Mouse (Mus musculus) neural tube, embryonic 12.5 days (tissue): Measurements from ENCODE around the gene Ascc3. TPM values are rescaled to one million over a fixed set of nuclear protein-coding genes. Genes with fewer than 3 reads are reported as not detected.

Source experiments
- ATAC-seq: fragments of 200-750 bp; cut with Nextera tagmentation; 2 replicates; pipeline ENCODE4 v1.8.0; 2017; ENCODE audit warnings: low read depth, mild to moderate bottlenecking, moderate TSS enrichment, moderate library complexity; ENCODE audit not compliant: low FRiP score
- H3K27ac ChIP-seq: fragments of 300-500 bp; sonication (generic); 2 replicates; pipeline ENCODE4 v1.5.1; 2016
- H3K27me3 ChIP-seq: fragments of 300-500 bp; sonication (generic); replicated peaks from 2 replicates; pipeline ENCODE4 v1.6.1; 2016; ENCODE audit warnings: mild to moderate bottlenecking
- H3K36me3 ChIP-seq: fragments of 300-500 bp; sonication (generic); 2 replicates; pipeline ENCODE4 v1.6.1; 2016; ENCODE audit warnings: mild to moderate bottlenecking
- H3K4me1 ChIP-seq: fragments of 300-500 bp; sonication (generic); 2 replicates; pipeline ENCODE4 v1.6.1; 2016
- H3K4me2 ChIP-seq: fragments of 300-500 bp; sonication (generic); replicated peaks from 2 replicates; pipeline ENCODE4 v1.6.1; 2016; ENCODE audit warnings: mild to moderate bottlenecking
- H3K4me3 ChIP-seq: fragments of 300-500 bp; sonication (generic); 2 replicates; pipeline ENCODE4 v1.5.1; 2016
- H3K9ac ChIP-seq: fragments of 300-500 bp; sonication (generic); 2 replicates; pipeline ENCODE4 v1.6.1; 2016; ENCODE audit warnings: mild to moderate bottlenecking
- H3K9me3 ChIP-seq: fragments of 300-500 bp; sonication (generic); 2 replicates; pipeline ENCODE4 v1.6.1; 2016; ENCODE audit warnings: mild to moderate bottlenecking
- WGBS: fragments of 180-500 bp; shearing (Covaris S2); methylation state at CpG from one replicate; pipeline ENCODE4 v1.1.7; 2016; 5-methylcytosine and 5-hydroxymethylcytosine counted together
- polyA plus RNA-seq: library from polyadenylated mRNA; unstranded; fragments of >200 nt; fragmentation: Nextera tagmentation; extraction: Ambion mirVana; gene quantifications from 2 replicates; pipeline ENCODE4 v1.2.1, GENCODE M21; 2016

Gene Ascc3
- polyA plus RNA-seq, 1 experiment from 2014 or later = 21.1 TPM

DNA sequence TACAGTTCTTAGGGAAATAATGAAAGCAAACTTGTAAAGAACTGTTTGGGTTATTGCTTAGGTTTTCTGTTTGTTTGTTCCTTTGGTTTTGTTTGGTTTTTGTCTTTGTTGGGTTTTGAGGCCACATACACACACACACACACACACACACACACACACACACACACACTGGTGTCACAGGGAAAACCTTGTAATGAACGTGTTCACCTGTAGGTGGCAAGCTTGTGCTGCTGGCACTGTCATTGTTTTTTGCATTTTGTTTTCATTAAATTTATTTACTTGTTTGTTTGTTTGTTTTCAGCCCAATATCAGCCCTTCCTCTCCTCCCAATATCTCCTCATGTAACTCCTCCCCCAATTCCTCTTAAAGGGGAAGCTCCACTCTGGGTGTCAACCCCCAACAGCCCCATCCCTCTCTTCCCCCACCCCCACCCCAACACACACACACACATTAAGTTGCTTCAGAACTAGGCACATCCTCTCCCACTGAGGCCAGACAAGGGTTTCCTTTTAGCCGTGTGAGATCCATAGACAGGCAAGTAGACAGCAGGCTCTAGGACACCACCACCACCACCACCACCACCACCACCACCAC is 289.1 kb downstream of the Ascc3 start:
- Histone ChIP-seq H3K4me3 (no peak overlapping the region), H3K9ac (no peak overlapping the region), H3K9me3 (no peaks in the 10 kb centered on the region), H3K27me3 (no peaks in the 10 kb centered on the region), H3K4me1 (no peaks in the 10 kb centered on the region), H3K4me2 (no peak overlapping the region), H3K27ac (no peak overlapping the region), H3K36me3 (no peaks in the 10 kb centered on the region)
- 0 out of 2 replicates have a peak, but pooled peaks have one; percentile 25 for ATAC-seq
- WGBS = 13% methylated on average over 2 of the region's 2 CpGs

DNA sequence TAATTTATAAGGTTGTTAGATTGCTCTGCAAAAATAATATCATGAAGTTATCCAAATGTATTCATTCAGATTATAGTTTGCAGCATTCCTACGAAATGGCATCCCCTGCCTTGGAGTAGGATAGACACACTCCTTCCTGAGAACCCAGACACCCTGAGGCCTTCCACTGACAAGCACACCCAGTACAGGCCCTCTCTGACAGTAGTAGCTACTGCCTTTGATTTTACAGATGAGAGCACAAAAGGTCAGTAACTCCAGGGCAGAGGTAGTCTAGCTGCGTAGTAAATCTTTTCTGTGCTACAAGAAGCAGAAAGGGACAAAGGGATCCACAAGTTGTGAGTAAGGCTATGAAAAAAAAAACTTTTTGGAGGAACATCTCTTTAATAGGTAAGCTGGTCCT is 289.9 kb downstream of the Ascc3 start:
- Histone ChIP-seq H3K36me3 (no peaks in the 10 kb centered on the region), H3K4me3 (no peak overlapping the region), H3K27ac (no peak overlapping the region), H3K9me3 (no peaks in the 10 kb centered on the region), H3K9ac (no peak overlapping the region), H3K4me1 (no peaks in the 10 kb centered on the region), H3K4me2 (no peak overlapping the region), H3K27me3 (no peaks in the 10 kb centered on the region)
- WGBS = 75% methylated on average over 2 of the region's 2 CpGs
- ATAC-seq = no peak

DNA sequence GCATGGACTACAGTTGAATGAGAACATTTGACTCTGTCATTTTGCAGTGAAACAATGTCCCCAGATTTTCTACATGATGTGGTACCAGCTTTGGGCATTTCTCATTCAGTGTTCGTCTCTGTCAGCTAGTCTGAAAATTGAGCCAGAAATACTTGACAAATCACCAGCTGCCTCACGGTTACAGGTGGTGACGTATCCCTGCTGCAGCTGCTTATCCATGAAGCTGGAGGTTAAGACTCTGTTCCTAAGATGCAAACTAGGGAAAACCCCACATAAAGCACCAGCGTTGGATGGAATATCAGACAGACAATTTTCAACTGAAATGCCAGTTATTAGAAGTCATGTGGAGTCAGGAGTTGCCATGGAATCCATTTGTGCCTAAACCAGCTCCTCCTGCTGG is 293.8 kb downstream of the Ascc3 start:
- H3K27ac ChIP-seq = no peak overlapping the region
- no peak for ATAC-seq
- WGBS = 68% methylated on average over 4 of the region's 4 CpGs
- H3K4me3 ChIP-seq = no peak overlapping the region
- no peak overlapping the region for H3K9ac ChIP-seq
- H3K36me3 ChIP-seq = no peaks in the 10 kb centered on the region
- H3K9me3 ChIP-seq = no peaks in the 10 kb centered on the region
- peaks cover 27% of the 10 kb centered on the region for H3K27me3 ChIP-seq
- no peaks in the 10 kb centered on the region for H3K4me1 ChIP-seq
- H3K4me2 ChIP-seq = no peak overlapping the region

DNA sequence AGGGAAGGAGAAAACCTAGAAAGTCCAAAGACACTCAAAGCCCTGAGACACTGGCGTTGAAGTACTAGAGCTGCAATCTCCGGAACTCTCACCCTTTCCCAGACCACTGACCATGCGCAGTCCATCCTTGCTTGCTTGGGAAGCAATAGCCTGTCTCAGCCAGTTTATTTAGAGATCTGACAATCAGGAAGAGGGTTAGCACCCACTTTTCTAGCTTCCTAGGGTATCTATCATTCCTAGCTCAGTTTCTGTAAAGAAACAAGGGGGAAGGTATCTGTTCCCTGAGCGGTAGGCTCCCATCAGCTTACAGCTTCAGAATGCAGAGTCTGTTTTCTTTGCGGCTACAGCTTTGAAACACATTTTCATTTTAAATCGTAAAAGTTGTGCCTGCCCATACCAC is 298.2 kb downstream of the Ascc3 start:
- Histone ChIP-seq H3K36me3 (no peaks in the 10 kb centered on the region), H3K9ac (no peak overlapping the region), H3K4me2 (no peak overlapping the region), H3K27me3 (peaks cover 68% of the 10 kb centered on the region), H3K27ac (no peak overlapping the region), H3K9me3 (no peaks in the 10 kb centered on the region), H3K4me1 (peaks cover 12% of the 10 kb centered on the region), H3K4me3 (no peak overlapping the region)
- 9% methylated on average over 6 of the region's 6 CpGs for WGBS
- no peak for ATAC-seq

DNA sequence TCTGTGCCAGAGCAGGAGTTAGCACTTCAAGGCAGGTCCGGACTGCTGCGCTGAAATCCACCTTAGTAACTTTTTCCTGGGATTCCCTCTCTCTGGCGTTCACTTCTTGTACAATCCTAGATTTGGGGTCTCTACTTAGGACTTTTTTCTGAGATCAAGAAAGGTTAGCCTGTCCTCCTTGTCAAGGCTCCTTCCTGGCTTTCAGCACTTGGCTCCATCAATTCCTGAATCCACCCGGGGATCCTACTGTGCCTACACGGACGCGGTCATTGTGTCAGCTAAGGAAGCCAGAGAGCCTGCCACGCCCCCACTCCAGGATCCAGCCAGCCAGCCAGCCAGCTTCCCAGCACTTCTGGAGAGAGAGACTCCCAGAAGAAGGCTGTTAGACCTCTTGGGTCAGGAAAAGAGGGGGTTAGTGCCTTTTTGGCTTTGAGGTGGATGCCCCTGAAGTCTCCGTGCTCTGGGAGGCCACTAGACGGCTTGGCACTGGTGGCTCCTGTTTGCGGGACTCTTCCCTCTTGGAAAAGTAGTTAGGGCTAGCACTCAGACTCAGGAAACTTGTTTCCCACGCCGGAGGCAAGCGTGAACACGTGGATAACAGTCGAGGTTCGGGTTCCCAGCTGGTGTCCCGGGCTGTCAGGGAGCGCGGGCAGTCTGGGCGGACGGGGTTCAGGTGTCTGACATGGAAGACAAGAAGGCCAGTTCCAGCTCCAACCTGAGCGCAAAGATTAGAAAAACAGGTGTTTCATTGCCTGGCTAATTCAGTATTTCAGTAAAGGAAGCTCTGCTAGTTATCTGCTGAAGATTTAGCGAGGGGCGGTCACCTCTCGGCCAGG is 299.6 kb downstream of the Ascc3 start:
- Histone ChIP-seq H3K9me3 (no peaks in the 10 kb centered on the region), H3K4me3 (no peak overlapping the region), H3K27me3 (peaks cover 83% of the 10 kb centered on the region), H3K27ac (no peak overlapping the region), H3K36me3 (no peaks in the 10 kb centered on the region), H3K9ac (no peak overlapping the region), H3K4me2 (no peak overlapping the region), H3K4me1 (peaks cover 12% of the 10 kb centered on the region)
- ATAC-seq = no peak
- WGBS = under 1% methylated on average over 26 of the region's 26 CpGs

DNA sequence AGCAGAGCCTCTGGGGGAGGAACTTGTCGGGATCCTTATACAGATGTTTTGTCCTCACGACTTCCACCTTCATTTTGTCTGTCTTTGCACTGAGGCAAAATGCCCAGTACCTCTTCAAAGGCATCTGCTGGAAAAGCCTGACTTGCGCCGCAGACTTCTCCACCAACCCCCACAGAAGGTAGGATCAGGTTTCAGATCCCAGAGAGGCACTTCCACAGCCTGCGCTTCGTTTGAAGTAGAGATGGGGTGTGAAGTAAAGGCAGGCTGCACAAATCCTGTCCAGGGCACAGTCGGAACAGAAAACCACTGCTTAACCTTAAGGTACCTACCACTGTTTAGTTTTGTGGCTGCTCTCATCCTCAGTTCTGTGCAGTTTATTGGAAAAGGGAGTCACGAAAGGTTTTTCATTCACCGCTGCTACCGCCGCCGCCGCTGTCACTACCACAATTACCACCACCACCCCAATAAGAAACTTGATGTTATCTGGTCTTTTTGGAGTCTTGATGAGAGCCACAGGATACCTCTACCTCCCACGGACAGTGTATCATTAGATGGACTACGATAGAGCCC is 300.4 kb downstream of the Ascc3 start:
- H3K36me3 ChIP-seq = no peaks in the 10 kb centered on the region
- no peak overlapping the region for H3K4me2 ChIP-seq
- H3K9ac ChIP-seq = no peak overlapping the region
- peaks cover 12% of the 10 kb centered on the region for H3K4me1 ChIP-seq
- ATAC-seq = no peak
- H3K27ac ChIP-seq = no peak overlapping the region
- WGBS = under 1% methylated on average over 15 of the region's 15 CpGs
- H3K9me3 ChIP-seq = no peaks in the 10 kb centered on the region
- H3K27me3 ChIP-seq = peaks cover 89% of the 10 kb centered on the region
- no peak overlapping the region for H3K4me3 ChIP-seq

DNA sequence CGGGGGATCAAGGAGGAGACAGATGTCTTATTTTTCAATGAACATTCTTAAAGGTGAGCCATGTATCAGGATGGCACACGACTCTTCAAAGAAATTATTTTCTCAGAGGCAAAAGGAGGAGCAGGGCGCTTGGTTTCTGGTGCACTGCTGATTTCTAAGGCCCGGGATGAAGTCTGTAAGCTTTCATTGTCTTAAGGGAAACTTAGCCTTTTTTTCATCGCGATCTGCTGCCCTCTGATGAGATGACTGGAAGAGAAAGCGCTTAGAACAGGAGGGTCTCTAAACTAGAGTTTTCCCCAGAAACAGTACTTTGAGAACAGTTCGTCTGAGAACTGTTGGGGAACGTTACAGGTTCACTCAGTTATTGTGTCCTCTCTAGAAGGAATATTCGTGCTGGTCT is 301.1 kb downstream of the Ascc3 start:
- no peaks in the 10 kb centered on the region for H3K36me3 ChIP-seq
- H3K4me3 ChIP-seq = peak overlapping the region; percentile 51; the same call in 1 of the 2 replicates
- no peak overlapping the region for H3K27ac ChIP-seq
- H3K9ac ChIP-seq = no peak overlapping the region
- peaks cover 94% of the 10 kb centered on the region for H3K27me3 ChIP-seq
- 2% methylated on average over 10 of the region's 10 CpGs for WGBS
- ATAC-seq = no peak
- H3K4me2 ChIP-seq = peak overlapping the region; percentile 83; the same call in 1 of the 2 replicates
- H3K9me3 ChIP-seq = no peaks in the 10 kb centered on the region
- peaks cover 12% of the 10 kb centered on the region for H3K4me1 ChIP-seq

DNA sequence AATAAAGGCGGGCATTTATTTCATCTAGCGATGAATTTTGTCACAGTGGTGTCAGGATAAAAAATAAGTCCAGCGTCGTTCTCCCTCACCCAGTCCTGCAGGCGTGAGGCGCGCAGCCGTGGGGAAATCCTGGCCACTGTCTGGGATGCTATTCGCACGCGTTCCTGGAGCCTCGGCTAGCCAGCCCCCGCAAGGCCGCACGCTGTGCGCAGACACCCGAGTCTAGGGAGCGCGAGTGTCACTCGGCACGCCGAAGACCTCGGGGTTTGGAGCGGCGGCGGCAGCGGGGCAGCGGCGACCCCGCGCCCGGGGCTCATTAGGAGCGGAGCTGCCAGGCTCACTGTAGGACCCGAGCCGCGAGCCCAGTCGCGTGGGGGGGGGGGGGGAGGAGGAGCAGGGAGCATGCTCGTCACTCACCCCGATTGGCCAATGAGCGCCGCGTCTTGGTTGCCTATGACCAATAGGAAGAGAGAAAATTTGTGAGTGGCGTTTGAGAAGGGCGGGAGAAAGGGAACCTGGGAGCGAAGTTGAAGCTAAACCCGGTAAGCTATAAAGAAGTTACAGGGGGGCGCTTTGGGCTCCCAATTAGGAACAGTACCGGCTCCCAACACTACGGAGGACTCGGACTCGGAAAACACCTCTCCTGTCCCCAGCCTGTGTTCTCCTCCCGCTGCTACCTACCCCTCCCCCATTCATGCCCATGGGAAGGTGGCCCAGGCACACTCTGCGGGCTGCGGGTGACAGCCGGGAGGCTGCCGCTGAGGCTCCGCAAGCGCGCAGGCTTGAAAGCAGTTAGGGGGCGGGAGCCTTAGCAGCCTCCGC is 301.9 kb downstream of the Ascc3 start, which contains the start of gene Sim1:
Gene Sim1, plus strand, starts transcription at position 585 of the 822 bp plus-strand sequence.
- ATAC-seq = peak; percentile 94
- Histone ChIP-seq H3K36me3 (no peaks in the 10 kb centered on the region), H3K27ac (no peak within 1 kb of the TSS), H3K4me1 (peaks cover 12% of the 10 kb centered on the region), H3K27me3 (peaks cover 90% of the 10 kb centered on the region), H3K9me3 (no peaks in the 10 kb centered on the region), H3K9ac (no peak within 1 kb of the TSS; the same call in 1 of the 2 replicates), H3K4me2 (peak within 1 kb of the TSS; percentile 83), H3K4me3 (peak within 1 kb of the TSS; percentile 51)
- under 1% methylated on average over 62 of the region's 62 CpGs for WGBS

DNA sequence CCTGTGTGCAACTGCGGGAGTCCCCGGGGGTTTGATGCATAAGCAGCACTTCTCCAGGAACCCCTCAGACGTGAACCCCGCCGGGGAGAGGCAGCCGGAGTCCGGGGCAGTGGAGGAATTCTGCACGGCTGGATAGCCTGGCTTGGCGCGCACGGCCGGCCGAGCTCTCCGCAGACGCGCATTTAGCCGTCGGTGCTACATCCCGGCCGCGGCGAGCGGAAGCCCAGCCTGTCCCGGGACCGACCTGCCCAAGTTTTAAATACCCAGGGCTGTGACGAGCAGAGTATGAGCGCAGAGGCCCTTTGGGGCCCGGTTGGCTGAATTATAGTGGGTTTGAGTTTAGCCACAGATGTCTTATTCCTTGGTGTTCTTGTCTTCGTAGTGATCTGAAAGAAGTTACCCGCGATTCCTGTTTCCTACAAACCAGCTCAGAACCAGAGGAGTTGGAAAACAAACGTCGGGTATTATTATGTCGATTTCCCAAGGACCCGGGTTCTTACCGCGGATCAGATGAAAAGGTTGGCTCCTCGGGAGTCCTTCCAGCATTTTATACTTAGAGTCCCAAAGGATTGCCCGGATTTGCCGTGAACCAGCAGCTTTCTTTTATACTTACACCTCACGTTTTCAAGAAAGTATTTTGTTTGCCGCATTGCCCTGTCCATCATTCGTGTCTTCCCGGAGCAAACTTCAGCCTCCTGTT is 302.8 kb downstream of the Ascc3 start:
- H3K27ac ChIP-seq = no peak overlapping the region
- under 1% methylated on average over 44 of the region's 44 CpGs for WGBS
- H3K4me2 ChIP-seq = peak overlapping the region; percentile 83
- peak; percentile 21; the same call in 1 of the 2 replicates for ATAC-seq
- H3K4me3 ChIP-seq = peak overlapping the region; percentile 51
- no peaks in the 10 kb centered on the region for H3K36me3 ChIP-seq
- H3K27me3 ChIP-seq = peaks cover 88% of the 10 kb centered on the region
- peaks cover 12% of the 10 kb centered on the region for H3K4me1 ChIP-seq
- H3K9me3 ChIP-seq = no peaks in the 10 kb centered on the region
- no peak overlapping the region; the same call in 1 of the 2 replicates for H3K9ac ChIP-seq

DNA sequence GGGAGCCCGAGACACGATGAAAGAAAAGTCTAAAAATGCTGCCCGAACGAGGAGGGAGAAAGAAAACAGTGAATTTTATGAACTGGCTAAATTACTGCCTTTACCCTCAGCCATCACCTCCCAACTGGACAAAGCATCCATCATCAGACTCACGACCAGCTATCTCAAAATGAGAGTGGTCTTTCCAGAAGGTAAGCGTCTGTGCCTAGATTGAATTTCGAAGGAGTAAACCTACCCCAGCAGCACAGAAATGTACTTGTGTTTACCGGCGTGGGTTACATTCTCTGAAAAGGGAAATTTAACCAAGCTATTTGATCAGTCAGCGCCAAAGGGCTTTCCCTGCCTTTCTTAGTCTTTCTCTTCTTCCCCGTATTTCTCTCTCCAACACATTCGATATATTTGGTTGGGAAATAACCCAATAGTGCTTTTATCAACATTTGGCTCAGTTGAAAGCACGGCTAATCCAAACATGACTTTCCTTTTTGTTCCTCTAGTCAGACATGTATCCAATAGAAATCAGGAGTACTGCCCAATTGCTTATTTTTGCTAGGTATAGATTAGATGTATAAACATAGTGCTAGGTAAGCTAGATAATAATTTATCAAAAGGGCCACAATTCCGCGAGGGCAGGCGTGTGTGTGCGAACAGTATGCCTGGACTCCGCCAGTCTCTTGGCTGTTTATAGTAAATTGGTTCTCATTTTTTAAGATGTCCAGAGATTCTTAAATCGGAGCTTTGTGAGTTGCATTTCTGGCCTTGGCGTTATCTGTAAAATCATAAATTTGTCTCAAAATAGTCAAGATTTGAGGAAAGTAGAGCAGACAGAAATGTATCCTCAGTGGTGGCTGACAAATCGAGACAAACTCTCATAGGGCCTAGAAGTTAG is 303.7 kb downstream of the Ascc3 start:
- Histone ChIP-seq H3K27me3 (peaks cover 88% of the 10 kb centered on the region), H3K27ac (no peak overlapping the region), H3K36me3 (no peaks in the 10 kb centered on the region), H3K4me3 (no peak overlapping the region), H3K9ac (no peak overlapping the region), H3K4me1 (peaks cover 18% of the 10 kb centered on the region), H3K9me3 (no peaks in the 10 kb centered on the region), H3K4me2 (no peak overlapping the region)
- 3% methylated on average over 21 of the region's 21 CpGs for WGBS
- ATAC-seq = no peak
